Mouse (Mus musculus): ENCODE data around the gene 4931429L15Rik.

The 4931429L15Rik gene

DNA sequence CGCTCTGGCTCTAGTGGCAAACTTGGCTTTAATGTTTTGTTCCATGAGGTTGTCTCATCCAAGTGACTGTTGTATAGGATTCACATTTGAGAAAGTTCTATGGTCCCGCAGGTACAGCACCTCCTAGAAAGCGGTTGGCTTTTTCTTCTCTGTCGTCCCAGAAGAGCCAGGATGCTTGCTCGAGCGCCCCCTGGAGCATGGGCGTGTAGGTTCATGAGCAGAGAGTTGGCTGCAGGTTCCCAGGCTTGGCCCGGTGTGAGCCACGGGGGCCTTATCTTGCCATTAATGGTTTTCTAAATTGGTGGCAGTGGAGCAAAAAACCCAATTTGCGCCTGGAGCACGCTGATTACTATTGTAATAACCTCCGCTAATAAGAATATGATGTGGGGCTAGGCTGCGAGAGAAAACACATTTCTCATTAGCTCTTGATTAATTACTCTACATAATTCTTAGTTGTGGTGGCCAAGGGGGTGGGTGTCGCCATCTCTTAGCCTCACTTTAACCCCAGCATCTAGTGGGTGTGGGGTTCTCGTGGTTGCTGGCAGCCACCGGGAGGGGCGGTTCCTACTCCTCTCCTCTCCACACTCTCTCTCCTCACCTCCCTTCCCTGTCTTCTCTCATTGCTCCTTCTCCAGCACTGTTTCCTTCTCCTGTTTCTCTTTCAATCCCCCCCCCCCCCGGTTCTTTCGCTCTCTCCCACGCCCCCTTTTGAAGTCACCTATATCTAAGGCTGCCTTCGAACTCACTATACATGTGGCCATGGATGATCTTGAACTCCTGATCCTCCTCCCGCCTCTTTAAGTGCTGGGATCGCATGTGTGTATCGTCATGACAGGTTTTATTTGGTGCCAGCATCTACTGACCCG lies 8.2 kb upstream of the 4931429L15Rik start:
- DNase-seq (ENCODE audit: low read depth, low spot score) = no peak

DNA sequence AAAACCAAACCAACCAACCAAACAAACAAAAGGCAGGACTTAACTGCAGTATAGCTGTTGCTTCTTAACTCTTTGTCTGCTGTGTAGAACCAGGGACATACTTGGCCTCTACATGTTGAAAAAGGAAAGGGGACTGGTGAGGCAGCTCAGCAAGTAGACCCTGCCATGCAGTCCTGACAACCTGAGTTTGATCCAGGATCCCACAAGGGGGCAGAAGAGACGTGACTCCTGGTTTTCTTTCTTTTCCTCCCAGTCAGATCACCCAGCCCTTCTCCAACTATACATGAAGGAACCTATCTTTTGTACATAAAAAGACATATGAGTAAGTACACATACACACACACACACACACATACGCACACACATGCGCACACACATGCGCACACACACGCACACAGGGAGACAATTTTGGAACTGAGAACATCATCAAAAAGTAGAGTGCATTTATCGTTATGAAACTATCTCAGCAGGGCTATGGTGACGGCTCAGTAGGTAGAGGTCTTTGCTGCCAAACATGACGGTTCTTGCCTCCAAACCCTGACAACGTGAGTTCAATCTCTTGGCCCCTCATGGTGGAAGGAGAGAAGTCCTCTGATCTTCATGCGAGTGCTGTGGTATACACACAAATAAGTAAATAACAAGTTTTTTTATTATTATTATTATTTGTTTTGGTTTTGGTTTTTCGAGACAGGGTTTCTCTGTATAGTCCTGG lies 7.1 kb upstream of the 4931429L15Rik start:
- DNase-seq (ENCODE audit: low read depth, low spot score) = no peak

DNA sequence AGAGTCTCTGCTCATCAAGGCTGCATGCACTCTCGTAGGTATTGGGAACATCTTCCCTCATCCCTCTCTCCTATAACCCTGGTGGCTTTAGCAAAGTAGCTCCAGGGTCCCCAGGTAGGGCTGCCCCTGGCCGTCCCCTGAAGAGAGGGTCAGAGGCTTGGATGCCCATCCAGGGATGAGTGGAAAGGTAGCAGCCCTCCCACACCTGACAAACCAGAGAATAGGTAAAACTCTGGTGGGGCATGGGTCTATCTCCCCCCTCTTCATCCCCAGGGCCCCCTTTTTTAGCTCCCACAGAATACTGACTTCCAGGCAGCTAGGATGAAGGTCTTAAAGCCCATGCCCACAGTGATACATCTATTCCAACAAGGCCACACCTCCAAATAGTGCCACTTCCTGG lies 675 bp upstream of the 4931429L15Rik start:
- DNase-seq (ENCODE audit: low read depth, low spot score) = no peak

DNA sequence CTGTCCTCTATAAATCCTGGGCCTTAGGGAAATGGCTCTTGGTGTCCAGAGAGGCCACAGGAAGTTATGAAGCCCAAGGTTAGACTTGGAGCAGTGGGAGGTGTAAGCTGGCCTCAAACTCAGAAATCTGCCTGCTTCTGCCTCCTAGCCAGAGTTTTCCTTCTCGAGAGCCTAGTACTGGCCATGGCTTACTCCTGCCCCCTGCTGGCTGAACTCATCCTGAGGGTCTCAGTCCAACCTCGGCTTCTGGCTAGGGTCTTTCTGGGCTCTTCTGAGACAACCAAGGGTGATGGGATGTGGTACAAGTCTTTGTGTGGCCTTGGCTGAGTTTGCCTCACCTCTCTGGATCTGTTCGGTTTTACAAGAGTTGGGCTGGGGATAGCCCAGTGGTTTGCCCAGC lies 1.8 kb downstream of the 4931429L15Rik start:
- no peak for DNase-seq (ENCODE audit: low read depth, low spot score)

DNA sequence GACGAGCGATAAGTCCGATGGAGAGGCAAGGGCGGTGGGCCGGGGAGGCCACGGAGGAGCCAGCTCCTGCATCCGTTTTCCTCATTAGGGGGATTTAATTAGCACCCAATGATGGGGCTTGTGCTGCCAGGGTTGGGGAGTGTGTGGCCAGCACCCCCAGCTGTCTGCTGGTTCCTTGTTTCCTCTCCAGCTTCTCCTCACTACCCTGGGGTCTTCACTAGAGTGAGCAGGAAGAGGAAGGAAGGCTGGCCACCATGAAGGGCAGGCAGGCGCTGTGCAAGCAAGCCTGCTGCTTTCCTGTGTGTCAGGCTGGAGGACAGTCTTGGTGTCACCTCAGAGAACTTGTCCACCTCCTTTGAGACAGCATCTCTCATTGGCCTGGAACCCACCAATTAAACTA lies 2.9 kb downstream of the 4931429L15Rik start:
- DNase-seq (ENCODE audit: low read depth, low spot score) = no peak

DNA sequence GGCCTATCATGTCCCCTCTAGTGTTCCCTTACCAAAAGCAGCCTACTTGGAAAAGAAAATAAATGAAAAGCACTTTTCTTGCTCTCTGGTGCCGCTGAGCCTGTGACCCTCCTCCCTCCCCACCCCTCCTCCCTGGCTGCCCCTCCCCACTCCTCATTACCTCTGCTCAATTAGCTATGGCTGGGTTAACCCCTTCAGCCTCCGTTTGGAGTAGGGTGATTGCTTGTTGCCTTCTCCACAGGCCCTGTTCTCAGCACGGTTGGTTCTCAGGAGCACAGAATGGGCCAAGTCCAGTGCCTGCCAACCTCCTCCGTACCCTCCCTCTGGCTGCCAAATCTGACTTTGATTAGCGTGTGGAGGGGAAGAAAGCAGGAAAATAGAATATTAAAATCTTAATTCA lies 3.4 kb downstream of the 4931429L15Rik start:
- DNase-seq (ENCODE audit: low read depth, low spot score) = no peak

DNA sequence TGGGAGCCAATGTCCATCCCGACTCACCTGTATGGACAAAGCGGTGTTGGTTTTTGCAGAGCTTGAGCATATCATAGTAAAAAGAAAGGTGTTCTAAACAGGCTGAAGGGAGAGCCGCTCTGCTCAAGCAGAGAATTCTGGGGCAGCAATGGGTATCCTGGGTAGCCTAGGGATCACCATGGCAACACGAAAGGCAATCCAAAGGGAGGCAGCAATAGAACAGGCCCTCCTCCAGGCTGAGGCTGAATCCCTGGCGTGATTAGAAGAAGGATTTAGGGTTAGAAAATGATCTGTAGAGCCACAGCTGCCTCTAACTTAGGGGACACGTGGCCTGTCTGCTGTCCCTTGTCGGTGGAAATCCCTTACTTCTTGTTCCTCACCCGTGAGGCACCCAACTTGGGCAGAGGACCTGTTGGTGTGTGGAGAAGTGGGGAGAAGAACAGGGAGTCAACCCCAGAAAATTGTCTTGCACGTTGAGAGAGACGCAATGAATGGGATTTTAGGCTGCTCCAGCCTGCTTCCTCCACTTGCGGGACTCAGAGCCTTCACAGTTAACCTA lies 3.9 kb downstream of the 4931429L15Rik start:
- DNase-seq (ENCODE audit: low read depth, low spot score) = no peak

DNA sequence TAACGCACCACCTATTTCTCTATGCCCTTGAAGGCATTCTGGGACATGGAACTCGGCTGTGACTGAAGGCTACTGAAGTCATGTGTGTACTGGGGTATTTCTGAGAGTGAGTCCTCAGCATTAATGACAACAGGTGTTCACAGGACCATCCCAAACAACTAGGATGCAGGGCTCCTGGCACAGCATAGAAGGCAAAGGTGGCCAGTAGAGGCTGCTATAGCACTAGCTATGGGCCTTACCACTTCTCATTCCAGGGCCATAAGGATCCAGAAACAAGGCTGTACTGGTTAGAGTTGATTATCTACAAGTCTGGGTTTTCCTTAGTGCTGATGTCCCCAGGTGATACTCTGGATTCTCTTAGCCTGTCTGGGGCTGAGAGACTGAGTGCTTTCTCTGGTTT lies 4.9 kb downstream of the 4931429L15Rik start:
- no peak for DNase-seq (ENCODE audit: low read depth, low spot score)

DNA sequence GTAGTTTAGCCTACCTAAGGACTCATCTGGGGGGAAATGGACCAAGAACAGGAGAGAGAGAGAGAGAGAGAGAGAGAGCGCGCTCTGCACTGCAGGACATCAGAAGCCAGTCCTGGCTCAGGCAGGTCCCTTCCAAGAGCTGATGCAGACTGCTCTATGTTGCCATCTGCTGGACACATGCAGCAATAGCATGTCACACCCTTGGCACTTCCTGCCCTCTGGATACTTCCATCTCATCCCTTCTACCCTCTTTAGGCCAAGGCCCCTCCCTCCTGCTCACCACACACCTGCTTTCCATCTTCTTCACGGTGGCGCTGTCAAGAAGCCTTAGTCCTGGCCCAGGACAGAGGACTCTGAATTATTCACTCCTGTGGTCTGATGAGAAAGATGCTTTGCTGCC lies 5.3 kb downstream of the 4931429L15Rik start:
- peak; percentile 87 for DNase-seq (ENCODE audit: low read depth, low spot score)

DNA sequence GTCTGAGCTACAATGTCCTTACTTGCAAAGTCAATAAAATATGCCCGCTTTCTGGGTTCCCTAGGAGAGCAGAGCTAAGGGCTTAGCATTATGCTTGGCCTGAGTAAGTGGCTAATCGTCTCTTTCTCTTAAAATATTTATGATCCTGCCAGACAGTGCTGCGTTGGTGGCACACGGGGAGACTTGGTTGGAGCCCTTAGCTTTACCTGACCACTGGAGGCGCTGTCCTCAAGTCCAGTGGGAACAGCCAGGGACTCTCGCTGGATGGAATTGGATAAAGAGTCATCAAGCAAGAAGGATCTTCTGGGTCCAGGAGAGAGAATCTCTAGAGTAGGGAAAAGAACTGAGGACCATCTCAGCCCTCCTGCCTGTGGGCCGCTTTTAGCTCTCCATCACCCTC lies 10.7 kb downstream of the 4931429L15Rik start:
- no peak for DNase-seq (ENCODE audit: low read depth, low spot score)

DNA sequence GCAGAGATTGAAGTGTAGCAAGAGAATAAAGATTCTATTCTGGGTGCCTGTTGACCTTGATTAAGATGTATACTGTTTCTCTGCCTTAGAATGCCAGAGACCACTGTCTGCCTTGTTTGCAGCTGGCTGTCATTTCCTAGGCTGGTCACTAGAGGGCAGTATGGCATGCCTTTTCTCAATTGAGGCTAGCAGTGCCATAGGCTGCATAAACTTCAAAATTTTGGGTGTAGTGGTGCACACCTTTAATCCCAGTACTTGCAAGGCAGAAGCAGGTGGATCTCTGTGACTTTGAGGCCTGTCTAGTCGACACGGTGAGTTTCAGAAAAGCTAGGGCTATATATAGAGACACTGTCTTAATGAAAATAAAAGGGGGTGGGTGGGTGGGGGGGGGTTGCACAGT lies 17.6 kb downstream of the 4931429L15Rik start:
- peak; percentile 70 for DNase-seq (ENCODE audit: low read depth, low spot score)

DNA sequence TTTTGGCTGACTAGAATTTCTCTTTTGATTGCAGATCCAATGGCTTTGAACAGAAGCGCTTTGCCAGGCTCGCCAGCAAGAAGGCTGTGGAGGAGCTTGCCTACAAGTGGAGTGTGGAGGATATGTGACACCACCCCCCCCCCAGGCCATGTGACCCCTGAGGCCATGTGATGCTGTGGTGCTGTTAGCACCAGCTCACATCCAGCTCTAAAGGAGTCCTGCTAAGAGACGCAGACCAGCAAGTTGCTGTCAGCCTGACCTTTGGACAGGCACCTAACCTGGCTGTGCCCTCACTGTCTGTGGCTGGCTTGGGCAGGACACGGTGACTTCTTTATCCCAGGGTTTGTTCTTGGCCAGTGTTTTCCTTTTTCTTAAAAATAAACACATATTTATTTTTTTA lies 21.4 kb downstream of the 4931429L15Rik start:
- no peak for DNase-seq (ENCODE audit: low read depth, low spot score)

DNA sequence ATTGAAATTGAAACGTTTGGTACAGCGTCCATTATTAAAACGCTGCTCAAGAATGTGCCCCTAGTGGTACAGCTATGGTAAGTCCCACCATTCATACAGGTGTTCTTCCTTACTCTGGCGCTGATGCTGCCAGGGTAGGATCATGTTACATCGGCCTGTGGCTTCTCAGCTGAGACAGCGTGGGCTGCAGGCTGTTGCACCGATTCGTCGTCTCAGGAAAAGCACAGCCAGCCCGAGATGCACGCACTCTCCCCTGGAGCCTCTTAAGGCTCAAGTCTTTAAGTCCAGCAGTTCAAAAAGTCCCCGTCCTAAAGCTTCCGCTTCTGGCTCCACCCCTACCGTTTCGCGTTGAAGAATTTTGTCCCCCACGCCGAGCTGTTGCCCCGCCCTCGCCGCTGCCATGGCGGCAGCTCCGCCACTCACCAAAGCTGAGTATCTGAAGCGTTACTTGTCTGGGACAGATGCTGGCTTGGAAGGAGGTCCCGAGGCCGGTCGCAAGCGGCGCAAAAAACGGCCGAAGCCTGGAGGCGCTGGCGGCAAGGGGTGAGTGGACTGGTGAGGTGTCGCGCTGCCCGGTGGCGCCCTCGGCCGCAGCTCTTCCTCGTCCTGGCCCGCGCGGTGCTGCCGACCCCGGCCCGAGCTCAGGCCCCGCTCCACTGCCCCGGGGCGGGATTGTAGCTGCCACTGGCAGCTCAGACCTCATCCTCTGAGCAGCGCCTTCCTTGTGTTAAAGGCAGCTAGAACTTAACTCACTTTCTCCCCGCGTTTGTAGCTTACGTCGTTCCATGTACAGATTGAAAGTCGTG lies 37.0 kb downstream of the 4931429L15Rik start, which contains the start of gene Bud13:
Bud13 (plus strand) TSS at position 378 of the 806 bp plus-strand sequence.
- peak; percentile 89 for DNase-seq (ENCODE audit: low read depth, low spot score)

DNA sequence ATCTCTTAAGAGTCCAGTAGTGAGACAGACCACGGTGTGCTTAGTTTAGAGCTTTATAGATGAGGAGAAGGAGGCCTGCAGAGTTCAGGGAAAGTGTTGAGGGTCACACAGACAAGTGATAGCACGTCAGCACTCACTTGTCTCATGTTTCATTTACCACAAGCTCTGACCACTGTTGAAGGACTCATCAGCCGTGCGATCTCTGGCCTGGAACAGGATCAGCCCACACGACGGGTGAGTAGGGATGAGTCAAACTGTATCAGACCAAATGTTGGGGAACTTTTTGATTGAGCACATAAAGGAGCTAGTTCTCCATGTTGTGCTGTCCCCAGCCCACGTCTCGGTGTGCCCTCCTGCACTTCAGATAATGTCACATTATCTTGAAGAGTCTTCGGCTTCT lies 45.3 kb downstream of the 4931429L15Rik start:
- no peak for DNase-seq (ENCODE audit: low read depth, low spot score)

DNA sequence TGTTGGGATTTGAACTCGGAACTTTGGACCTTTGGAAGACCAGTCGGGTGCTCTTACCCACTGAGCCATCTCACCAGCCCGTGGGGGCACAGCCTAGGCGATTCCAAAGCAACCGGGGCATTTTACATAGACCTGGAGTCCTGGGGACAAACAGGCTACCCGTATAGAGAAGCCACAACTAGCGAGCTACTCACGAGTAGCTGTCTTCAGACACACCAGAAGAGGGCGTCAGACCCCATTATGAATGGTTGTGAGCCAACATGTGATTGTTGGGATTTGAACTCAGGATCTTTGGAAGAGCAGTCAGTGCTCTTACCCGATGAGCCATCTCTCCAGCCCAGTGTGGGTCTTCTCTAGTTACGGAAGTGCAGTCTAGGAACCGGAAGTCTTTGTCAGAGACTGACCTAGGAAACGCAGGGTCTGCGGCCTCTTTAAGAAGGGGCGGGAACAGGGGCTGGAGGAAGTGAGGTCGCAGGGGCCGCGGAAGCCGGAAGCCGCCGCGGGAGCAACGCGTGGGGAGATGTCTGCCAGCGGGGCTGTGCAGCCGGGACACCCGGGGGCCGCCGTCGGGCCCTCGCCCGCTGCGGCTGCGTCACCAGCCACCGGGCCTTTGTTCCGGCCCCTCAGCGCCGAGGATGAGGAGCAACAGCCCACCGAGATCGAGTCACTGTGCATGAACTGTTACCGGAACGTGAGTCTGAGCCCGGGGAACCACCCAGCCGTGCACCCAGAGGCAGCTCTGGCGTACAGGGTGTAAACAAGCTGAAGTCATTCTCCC lies 46.9 kb downstream of the 4931429L15Rik start, which contains the start of gene Zpr1:
Zpr1 (plus strand) TSS at position 388 of the 778 bp plus-strand sequence.
- peak; percentile 94 for DNase-seq (ENCODE audit: low read depth, low spot score)

DNA sequence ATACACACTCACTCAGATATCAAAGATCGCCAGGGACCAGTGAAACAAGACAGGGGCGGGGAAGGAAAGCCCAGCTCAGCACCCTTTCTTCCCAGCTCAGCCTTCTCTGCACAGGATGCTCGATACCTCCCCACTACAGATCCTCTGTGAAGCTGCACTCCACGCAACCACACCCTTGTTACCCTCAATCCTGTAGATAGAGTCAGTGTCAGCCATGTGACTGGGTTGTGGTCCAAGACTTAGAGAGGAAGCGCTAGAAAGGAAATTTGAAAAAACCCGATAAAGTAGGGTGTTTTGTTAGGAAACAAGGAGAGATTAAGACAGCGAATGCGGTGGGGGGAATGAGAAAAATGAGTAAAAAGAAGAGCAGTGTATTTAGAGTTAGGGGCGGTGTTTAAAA lies 47.7 kb downstream of the 4931429L15Rik start:
- no peak for DNase-seq (ENCODE audit: low read depth, low spot score)

DNA sequence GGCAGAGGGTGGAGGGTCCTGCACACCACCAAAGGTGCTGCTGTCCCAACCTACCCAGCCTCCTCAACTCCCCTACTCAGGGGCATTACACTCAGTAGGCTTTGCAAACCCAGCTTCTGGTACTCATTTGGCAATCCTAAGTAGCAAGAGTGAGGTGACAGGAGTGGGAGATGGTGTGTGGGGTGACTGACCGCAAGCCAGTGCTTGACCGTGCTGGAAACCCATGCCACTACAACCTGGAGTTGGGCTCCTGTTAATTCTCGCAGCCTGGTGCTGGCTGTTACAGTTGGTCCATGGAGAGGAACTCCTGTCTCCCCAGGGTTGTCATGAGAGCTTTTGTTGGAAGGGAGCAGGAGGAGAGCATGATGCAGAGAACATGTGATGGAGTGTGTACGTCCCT lies 49.0 kb downstream of the 4931429L15Rik start:
- DNase-seq (ENCODE audit: low read depth, low spot score) = no peak

DNA sequence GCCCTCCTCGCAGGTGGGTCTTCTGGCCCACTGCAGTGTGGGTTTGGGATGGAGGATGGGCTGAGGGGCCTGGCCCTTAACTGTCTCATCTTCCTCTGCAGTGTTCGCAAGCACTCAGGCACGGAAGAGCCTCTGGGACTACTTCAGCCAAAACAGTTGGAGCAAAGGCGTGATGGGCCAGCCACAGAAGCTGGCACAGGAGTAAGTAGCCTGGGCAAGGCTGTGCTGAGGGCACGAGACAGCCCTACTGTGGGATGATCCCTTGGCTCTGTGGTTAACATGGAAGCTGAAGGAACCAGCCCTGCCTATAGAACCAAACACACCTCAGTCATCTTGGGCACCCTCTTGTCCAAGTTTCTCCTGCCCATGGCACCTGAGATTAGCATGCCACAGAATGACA lies 50.7 kb downstream of the 4931429L15Rik start:
- DNase-seq (ENCODE audit: low read depth, low spot score) = no peak

DNA sequence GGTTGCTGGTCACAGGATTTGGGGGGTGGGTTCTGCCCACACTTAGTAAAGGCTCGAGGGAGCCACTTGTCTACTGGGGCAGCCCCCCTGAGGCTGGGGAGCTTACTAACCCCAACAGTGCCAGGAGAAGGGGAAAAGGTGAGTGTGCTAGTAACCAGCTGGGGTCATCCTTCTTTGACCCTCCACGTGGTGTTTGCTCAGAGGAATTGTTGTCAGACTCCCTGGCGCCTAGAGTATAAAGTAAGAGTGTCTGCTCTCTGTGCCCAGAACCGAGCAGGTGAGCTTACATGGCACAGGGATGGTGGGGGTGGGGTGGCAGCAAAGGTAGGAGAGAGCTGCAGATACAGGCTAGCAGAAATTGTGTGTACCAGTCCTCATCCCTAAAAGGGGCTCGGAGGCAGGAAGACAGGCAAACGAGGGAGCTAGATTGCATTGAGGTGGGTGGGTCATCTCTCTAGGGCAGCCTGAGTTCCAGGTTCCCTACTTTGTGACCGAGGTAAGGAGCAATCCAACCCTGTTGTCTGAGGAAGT lies 51.4 kb downstream of the 4931429L15Rik start, which contains the start of gene Apoa5:
Apoa5 (plus strand) TSS at position 291 of the 531 bp plus-strand sequence.
- no peak for DNase-seq (ENCODE audit: low read depth, low spot score)

DNA sequence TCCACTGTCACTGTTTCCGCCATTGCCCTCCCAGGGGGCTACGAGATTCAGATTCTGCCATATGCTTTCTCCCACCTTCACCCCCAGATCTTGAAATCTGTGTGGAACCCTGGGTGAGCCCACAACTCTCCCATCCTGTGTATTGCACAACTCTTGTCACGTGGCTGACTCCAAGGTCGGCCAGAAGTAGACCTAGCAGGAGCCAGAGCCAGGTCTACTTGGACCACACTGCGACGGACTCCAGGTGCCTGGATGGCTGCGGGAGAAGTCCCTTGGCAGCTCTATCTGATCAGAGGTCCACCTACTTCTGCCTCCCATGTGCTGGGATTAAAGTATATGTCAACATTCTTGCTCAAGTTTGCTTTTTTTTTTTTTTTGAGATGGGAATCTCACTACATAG lies 58.7 kb downstream of the 4931429L15Rik start:
- DNase-seq (ENCODE audit: low read depth, low spot score) = no peak

Measured in mesoderm, embryonic 11.5 days (tissue).